In genomic region chr15:25380051-25380450, GRCm38 (mm10) we compare ENCODE assay signal across 27 mouse cellular contexts. TPM values are rescaled to one million over a fixed set of nuclear protein-coding genes. Genes with fewer than 3 reads are reported as not detected.
A peak's percentile ranks its signal among the peaks of the same experiment; 100 is the strongest.
DNase-seq lines count a peak whose midpoint lies in the region; ATAC-seq and TF ChIP-seq lines count a peak whose summit lies in the region.
"Had no signal": no experiment of that assay in that cellular context is flagged by ENCODE, and none has a peak within 500 bp of the region (broad histone marks: within the 10 kb centered on the region; RNA-seq: fewer than 3 reads in every experiment).

No protein-coding gene starts in this region.

- 78% methylated on average over 5 of the region's 5 CpGs for WGBS in forebrain, embryonic 15.5 days
- WGBS in forebrain, embryonic 14.5 days = 89% methylated on average over 5 of the region's 5 CpGs
- WGBS in hindbrain, embryonic 13.5 days = 81% methylated on average over 5 of the region's 5 CpGs
- WGBS in hindbrain, embryonic 14.5 days = 76% methylated on average over 5 of the region's 5 CpGs

- ATAC-seq in forebrain, embryonic 15.5 days (replicated peaks) = no peak
- no peak for ATAC-seq in forebrain, embryonic 14.5 days
- no peak for ATAC-seq in hindbrain, embryonic 13.5 days (ENCODE audit: low FRiP score)
- no peak for ATAC-seq in hindbrain, embryonic 14.5 days (ENCODE audit: low FRiP score)
- ATAC-seq: activated CD4-positive, CD25-positive, alpha-beta regulatory T cell, adult 4 months; CD4-positive, CD25-positive, alpha-beta regulatory T cell, adult 4 months; forebrain, embryonic 13.5 days; forebrain, postnatal 0 days; Patski had no signal

- no peak for TF ChIP-seq CTCF in ES-Bruce4 (IDR thresholded peaks at IDR 0.05; ENCODE audit: low read depth, low read length)

- 0 out of 2 replicates have a peak overlapping the region, but pooled peaks have one; percentile 9 for H3K27ac ChIP-seq in forebrain, embryonic 15.5 days (replicated peaks)
- no peak overlapping the region for H3K27ac ChIP-seq in forebrain, embryonic 14.5 days (ENCODE audit: low read depth, low read length)
- peak overlapping the region; percentile 27; the same call in 1 of the 2 replicates for H3K27ac ChIP-seq in hindbrain, embryonic 13.5 days
- H3K27ac ChIP-seq in hindbrain, embryonic 14.5 days = no peak overlapping the region
- 0 out of 2 replicates have a peak overlapping the region, but pooled peaks have one; percentile 30 for H3K27ac ChIP-seq in ES-Bruce4 (ENCODE audit: insufficient read depth, low read length)
- H3K27ac ChIP-seq: embryonic facial prominence, embryonic 10.5 days; embryonic facial prominence, embryonic 12.5 days; forebrain, embryonic 13.5 days had no signal

- TF ChIP-seq EP300 in ES-Bruce4 (IDR thresholded peaks at IDR 0.05; ENCODE audit: insufficient read depth, low read depth, low read length) = no peak

- no peaks in the 10 kb centered on the region for H3K27me3 ChIP-seq in forebrain, embryonic 15.5 days
- no peaks in the 10 kb centered on the region for H3K27me3 ChIP-seq in forebrain, embryonic 14.5 days (replicated peaks; ENCODE audit: control insufficient read depth, insufficient read depth, low read length)
- no peaks in the 10 kb centered on the region for H3K27me3 ChIP-seq in hindbrain, embryonic 13.5 days
- no peaks in the 10 kb centered on the region for H3K27me3 ChIP-seq in hindbrain, embryonic 14.5 days (ENCODE audit: control insufficient read depth, insufficient read depth, low read length)
- no peaks in the 10 kb centered on the region for H3K27me3 ChIP-seq in ES-Bruce4 (ENCODE audit: control insufficient read depth, insufficient read depth, low read length, poor library complexity, severe bottlenecking)
- H3K27me3 ChIP-seq: CH12.LX; embryonic facial prominence, embryonic 12.5 days; forebrain, embryonic 13.5 days; Patski had no signal

- no peak overlapping the region for H3K4me2 ChIP-seq in forebrain, embryonic 15.5 days (replicated peaks)
- no peak overlapping the region for H3K4me2 ChIP-seq in forebrain, embryonic 14.5 days (ENCODE audit: low read length)
- H3K4me2 ChIP-seq in hindbrain, embryonic 13.5 days = no peak overlapping the region
- no peak overlapping the region for H3K4me2 ChIP-seq in hindbrain, embryonic 14.5 days (replicated peaks)
- H3K4me2 ChIP-seq: embryonic facial prominence, embryonic 12.5 days; forebrain, embryonic 13.5 days had no signal

- TF ChIP-seq POLR2A in ES-Bruce4 (IDR thresholded peaks at IDR 0.05; ENCODE audit: insufficient read depth, low read length) = no peak

- no peak overlapping the region for H3K9ac ChIP-seq in forebrain, embryonic 15.5 days (replicated peaks)
- H3K9ac ChIP-seq in forebrain, embryonic 14.5 days (ENCODE audit: low read length) = no peak overlapping the region
- no peak overlapping the region for H3K9ac ChIP-seq in hindbrain, embryonic 13.5 days
- H3K9ac ChIP-seq in hindbrain, embryonic 14.5 days = no peak overlapping the region
- H3K9ac ChIP-seq in ES-Bruce4 (ENCODE audit: low read depth, poor library complexity, severe bottlenecking) = no peak overlapping the region
- H3K9ac ChIP-seq: embryonic facial prominence, embryonic 12.5 days; forebrain, embryonic 13.5 days; forebrain, postnatal 0 days had no signal

- peaks cover 4% of the 10 kb centered on the region; the same call in 1 of the 2 replicates for H3K36me3 ChIP-seq in forebrain, embryonic 15.5 days
- peaks cover 27% of the 10 kb centered on the region for H3K36me3 ChIP-seq in forebrain, embryonic 14.5 days (ENCODE audit: control insufficient read depth, insufficient read depth, low read length)
- H3K36me3 ChIP-seq in hindbrain, embryonic 13.5 days = peaks cover 8% of the 10 kb centered on the region; the same call in 1 of the 2 replicates
- peaks cover 12% of the 10 kb centered on the region for H3K36me3 ChIP-seq in hindbrain, embryonic 14.5 days (replicated peaks; ENCODE audit: control insufficient read depth, insufficient read depth)
- H3K36me3 ChIP-seq in ES-Bruce4 (ENCODE audit: control insufficient read depth, insufficient read depth, low read length, poor library complexity, severe bottlenecking) = peaks cover 5% of the 10 kb centered on the region
- H3K36me3 ChIP-seq: G1E had no signal

- peaks cover 76% of the 10 kb centered on the region for H3K4me1 ChIP-seq in forebrain, embryonic 15.5 days
- H3K4me1 ChIP-seq in forebrain, embryonic 14.5 days (ENCODE audit: control insufficient read depth, insufficient read depth, low read length) = peaks cover 25% of the 10 kb centered on the region
- peaks cover 87% of the 10 kb centered on the region for H3K4me1 ChIP-seq in hindbrain, embryonic 13.5 days (replicated peaks)
- H3K4me1 ChIP-seq in hindbrain, embryonic 14.5 days (replicated peaks; ENCODE audit: control insufficient read depth, insufficient read depth, low read length) = peaks cover 63% of the 10 kb centered on the region
- peaks cover 10% of the 10 kb centered on the region for H3K4me1 ChIP-seq in ES-Bruce4 (ENCODE audit: control insufficient read depth, insufficient read depth, low read length)

- H3K4me3 ChIP-seq in forebrain, embryonic 15.5 days = no peak overlapping the region
- H3K4me3 ChIP-seq in forebrain, embryonic 14.5 days (ENCODE audit: low read depth, low read length) = no peak overlapping the region
- no peak overlapping the region for H3K4me3 ChIP-seq in hindbrain, embryonic 13.5 days
- H3K4me3 ChIP-seq in hindbrain, embryonic 14.5 days (replicated peaks; ENCODE audit: low read length) = no peak overlapping the region
- no peak overlapping the region for H3K4me3 ChIP-seq in ES-Bruce4 (ENCODE audit: low read depth, low read length)
- H3K4me3 ChIP-seq: embryonic facial prominence, embryonic 10.5 days; embryonic facial prominence, embryonic 12.5 days; forebrain, embryonic 13.5 days had no signal

- no peak for DNase-seq in forebrain, embryonic 14.5 days (ENCODE audit: low spot score)
- DNase-seq in hindbrain, embryonic 14.5 days (ENCODE audit: low spot score) = no peak
- DNase-seq in R1 (ENCODE audit: low read depth, low spot score) = peak; percentile 71
- DNase-seq in cerebellum, adult 11-12 months = no peak
- no peak for DNase-seq in left cerebral cortex, adult 18-20 months (ENCODE audit: low spot score in 2 of 2)
- DNase-seq: adrenal gland, adult 8-10 months; adrenal gland, postnatal 14 days; adrenal gland, postnatal 36 days; B cell, adult 2 months; cerebellum, adult 18-20 months; cerebellum, adult 8-10 months; cerebellum, adult 9-11 months; cerebellum, postnatal 14 days; cerebellum, postnatal 36 days; embryo, embryonic 11 days; forebrain, postnatal 0 days had no signal

- H3K9me3 ChIP-seq in forebrain, embryonic 15.5 days = no peaks in the 10 kb centered on the region
- H3K9me3 ChIP-seq in forebrain, embryonic 14.5 days (replicated peaks; ENCODE audit: control insufficient read depth, low read length) = no peaks in the 10 kb centered on the region
- no peaks in the 10 kb centered on the region for H3K9me3 ChIP-seq in hindbrain, embryonic 13.5 days
- H3K9me3 ChIP-seq in hindbrain, embryonic 14.5 days (ENCODE audit: control insufficient read depth, low read length) = no peaks in the 10 kb centered on the region
- no peaks in the 10 kb centered on the region for H3K9me3 ChIP-seq in ES-Bruce4 (replicated peaks; ENCODE audit: control insufficient read depth, insufficient read depth, low read length, poor library complexity, severe bottlenecking)
- H3K9me3 ChIP-seq: embryonic facial prominence, embryonic 10.5 days; embryonic facial prominence, embryonic 12.5 days; forebrain, embryonic 13.5 days had no signal

RNA-seq across cellular contexts. Expression of gene Basp1, which starts 33.5 kb away (rescaled TPM):
- polyA plus RNA-seq in forebrain, embryonic 15.5 days (2015; fragmentation: Nextera tagmentation; extraction: Ambion mirVana) = 309 and 350 TPM in 2 replicates
- 154 and 164 TPM in 2 replicates for polyA plus RNA-seq in forebrain, embryonic 14.5 days (2014; fragmentation: Nextera tagmentation; extraction: Ambion mirVana)
- 202 and 215 TPM in 2 replicates for polyA plus RNA-seq in hindbrain, embryonic 13.5 days (2015; fragmentation: Nextera tagmentation; extraction: Ambion mirVana)
- 262 and 283 TPM in 2 replicates for polyA plus RNA-seq in hindbrain, embryonic 14.5 days (2014; fragmentation: Nextera tagmentation; extraction: Ambion mirVana)
- 109 and 110 TPM in 2 replicates for polyA plus RNA-seq in ES-Bruce4 (2011; ENCODE audit: insufficient read depth, insufficient read length, low read depth, missing spikeins)
- total RNA-seq in left cerebral cortex, adult 18-20 months (2021) = 100 to 1,000 TPM; 630 to 642 TPM
- total RNA-seq: G1E had no signal
- polyA plus RNA-seq: activated CD4-positive, CD25-positive, alpha-beta regulatory T cell, adult 4 months; G1E had no signal

Comparison
In these comparisons a context has a peak if more than half of its experiments do, and no peak if none do; other contexts are left out.
1. H3K27ac ChIP-seq: peak in forebrain, embryonic 15.5 days (single experiment), hindbrain, embryonic 13.5 days (single experiment) and ES-Bruce4 (single experiment); none in forebrain, embryonic 14.5 days (single experiment) and hindbrain, embryonic 14.5 days (single experiment).